Mouse (Mus musculus) hindbrain, embryonic 16.5 days (tissue): ENCODE measurements around the gene Kcnk3. TPM values are rescaled to one million over a fixed set of nuclear protein-coding genes. Genes with fewer than 3 reads are reported as not detected.

ENCODE experiments used
- microRNA-seq: library from miRNA; unstranded; fragments of <30 nt; microRNA quantifications from one replicate; pipeline ENCODE4, GENCODE M21; 2017
- polyA plus RNA-seq: library from polyadenylated mRNA; unstranded; fragments of >200 nt; fragmentation: Nextera tagmentation; extraction: Ambion mirVana; gene quantifications from 2 replicates; pipeline ENCODE4 v1.2.1, GENCODE M21; 2015

The Kcnk3 gene
- polyA plus RNA-seq, 1 experiment from 2014 or later: 8.0 TPM

Small RNA genes lying within 50 kb of the gene (microRNA-seq; reads per million reads assigned to microRNA genes)
- gene Mir5625: not detected

Other genes with a start within 250 kb of the Kcnk3 start
- 7.7 and 8.8 TPM in 2 replicates for gene Otof, start 126.2 kb upstream of the Kcnk3 start, polyA plus RNA-seq
- 1.8 and 1.9 TPM in 2 replicates for gene 1700001C02Rik, start 122.1 kb upstream of the Kcnk3 start, polyA plus RNA-seq
- not detected in 2 replicates for gene Cib4, start 42.3 kb upstream of the Kcnk3 start, polyA plus RNA-seq
- gene Slc35f6, start 59.8 kb downstream of the Kcnk3 start, polyA plus RNA-seq: 33.6 and 35.4 TPM in 2 replicates
- gene Cenpa, start 78.6 kb downstream of the Kcnk3 start, polyA plus RNA-seq: 42.7 and 54.7 TPM in 2 replicates
- gene Dpysl5, start 123.4 kb downstream of the Kcnk3 start, polyA plus RNA-seq: 200 and 274 TPM in 2 replicates
- gene Mapre3, start 226.5 kb downstream of the Kcnk3 start, polyA plus RNA-seq: 151 and 153 TPM in 2 replicates